Mouse (Mus musculus) kidney, adult 2 months (tissue): ENCODE results near the gene Bin2. TPM values are rescaled to one million over a fixed set of nuclear protein-coding genes. Genes with fewer than 3 reads are reported as not detected.
A peak's percentile ranks its signal among the peaks of the same experiment; 100 is the strongest.

Experiments used
- DNase-seq: peaks from one replicate; pipeline ENCODE4 v3.0.0; 2021
- H3K27ac ChIP-seq: fragments of 200-500 bp; 2 replicates; pipeline ENCODE4 v1.5.1; 2012; ENCODE audit warnings: low read depth, low read length, control low read depth, inconsistent platforms; ENCODE audit not compliant: insufficient read depth
- H3K27me3 ChIP-seq: fragments of 200-500 bp; replicated peaks from 2 replicates; pipeline ENCODE4 v1.6.1; 2012; ENCODE audit warnings: mild to moderate bottlenecking, moderate library complexity, low read length, inconsistent platforms; ENCODE audit not compliant: control insufficient read depth, insufficient read depth
- H3K36me3 ChIP-seq: fragments of 200-500 bp; 2 replicates; pipeline ENCODE4 v1.6.1; 2012; ENCODE audit warnings: mild to moderate bottlenecking, moderate library complexity, low read length, inconsistent platforms; ENCODE audit not compliant: control insufficient read depth, insufficient read depth
- H3K4me1 ChIP-seq: fragments of 200-500 bp; 2 replicates; pipeline ENCODE4 v1.6.1; 2011; ENCODE audit warnings: low read length; ENCODE audit not compliant: control insufficient read depth, insufficient read depth
- H3K4me3 ChIP-seq: fragments of 200-500 bp; 2 replicates; pipeline ENCODE4 v1.5.1; 2011; ENCODE audit warnings: mild to moderate bottlenecking, low read depth, low read length, control low read depth; ENCODE audit not compliant: insufficient read depth
- CTCF ChIP-seq: fragments of 200-500 bp; conservative IDR thresholded peaks from 2 replicates; pipeline ENCODE4 v1.5.1; 2011; ENCODE audit warnings: low read depth, mild to moderate bottlenecking, control low read depth, low read length, moderate library complexity, mixed read lengths; ENCODE audit not compliant: insufficient read depth, insufficient read length
- POLR2A ChIP-seq: fragments of 200-500 bp; IDR thresholded peaks from one replicate; pipeline ENCODE4 v1.6.1; 2011; ENCODE audit warnings: low read depth, low read length, control low read depth
- WGBS: fragments of 180-500 bp; shearing (Covaris S2); methylation state at CpG from one replicate; pipeline ENCODE4 v1.1.7; 2018; 5-methylcytosine and 5-hydroxymethylcytosine counted together
- polyA plus RNA-seq: library from polyadenylated mRNA; depleted of rRNA; stranded (reverse); fragments of >200 nt; gene quantifications from 2 replicates; pipeline ENCODE4 v1.2.3, GENCODE M21; 2012; rRNA removed

Gene Bin2
- polyA plus RNA-seq, 1 experiment, result 4.7 TPM

DNA sequence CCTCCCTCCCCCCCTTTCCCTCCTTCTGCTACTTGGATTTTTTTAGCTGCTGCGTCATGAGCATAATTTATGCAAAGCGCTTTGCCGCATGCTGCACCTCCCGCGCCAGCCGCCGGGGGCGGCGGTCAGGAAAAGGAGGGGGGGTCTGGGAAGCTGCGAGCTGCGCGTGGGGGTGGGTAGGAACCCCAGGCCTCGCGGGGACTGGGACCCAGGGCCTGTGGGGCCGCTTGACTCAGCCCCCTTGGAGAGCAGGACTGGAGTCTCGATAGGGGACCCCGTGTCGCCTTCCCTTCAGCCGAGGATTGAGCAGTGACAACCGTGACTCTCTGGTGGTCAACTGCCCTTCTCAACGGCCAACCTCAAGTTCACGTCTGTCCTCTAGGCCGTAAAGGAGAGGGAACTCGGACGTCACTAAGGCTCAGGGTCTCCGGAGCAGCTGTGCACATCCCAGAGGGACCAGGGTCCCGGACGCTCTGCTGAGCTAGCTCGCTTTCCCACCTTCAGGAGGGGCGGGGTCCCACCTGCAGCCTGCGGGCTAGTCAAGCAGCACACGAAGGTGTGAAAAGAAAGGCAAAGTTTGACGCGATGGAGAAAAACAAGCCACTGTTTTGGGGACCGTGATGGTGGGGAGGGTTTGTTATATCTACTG lies 69.2 kb downstream of the Bin2 start:
- peak overlapping the region; percentile 67 for H3K4me3 ChIP-seq
- 4% methylated on average over 35 of the region's 35 CpGs for WGBS
- TF ChIP-seq POLR2A (no peak), CTCF (peak; percentile 49; the same call in 1 of the 2 replicates)
- peak overlapping the region; percentile 96 for H3K27ac ChIP-seq
- H3K27me3 ChIP-seq, result no peaks in the 10 kb centered on the region
- peak; percentile 89 for DNase-seq
- H3K4me1 ChIP-seq, result peaks cover 24% of the 10 kb centered on the region
- H3K36me3 ChIP-seq, result no peaks in the 10 kb centered on the region

DNA sequence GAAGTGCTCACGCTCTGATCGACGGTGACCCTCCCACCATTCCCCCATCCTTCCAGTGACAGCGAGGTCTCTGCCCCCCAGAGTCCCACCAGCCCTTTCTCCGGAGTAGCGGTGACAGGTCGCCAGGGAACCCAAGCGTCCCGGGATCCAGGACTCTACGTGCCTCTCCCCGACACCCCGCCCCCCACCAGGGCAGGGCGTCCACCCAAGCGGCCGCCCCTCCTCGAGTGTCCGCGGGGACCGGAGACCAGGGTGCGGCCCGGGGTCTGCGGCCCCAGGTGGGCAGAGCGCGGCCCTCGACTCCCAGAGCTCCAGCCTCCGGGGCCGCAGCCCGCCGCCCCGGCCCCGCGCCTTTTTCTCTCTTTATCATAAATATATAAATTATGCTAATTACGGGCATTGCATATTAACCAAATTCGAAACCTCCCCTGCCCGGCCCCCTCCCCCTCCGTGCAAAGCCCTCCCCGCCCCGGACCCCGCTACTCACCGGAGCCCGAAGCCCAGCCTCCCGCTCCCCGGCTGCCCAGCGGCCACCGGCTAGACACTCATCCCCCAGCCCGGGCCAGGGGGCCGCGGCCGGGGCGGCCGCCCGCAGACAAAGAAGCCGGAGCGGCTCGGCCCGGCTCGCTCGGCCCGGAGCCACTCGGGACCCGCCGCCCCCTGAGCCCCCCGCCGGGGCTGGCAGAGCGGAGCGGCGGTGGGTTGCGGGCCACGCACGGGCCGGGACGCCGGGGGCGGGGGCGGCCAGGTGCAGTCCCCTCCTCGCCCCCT lies 69.9 kb downstream of the Bin2 start, which contains the start of gene Pou6f1:
Gene Pou6f1 (minus strand): TSS at position 709 of the 771 bp plus-strand sequence.
- peak; percentile 78 for DNase-seq
- WGBS, result 1% methylated on average over 62 of the region's 76 CpGs
- TF ChIP-seq POLR2A, result no peak
- TF ChIP-seq CTCF, result no peak
- Histone ChIP-seq H3K36me3 (no peaks in the 10 kb centered on the region), H3K27me3 (no peaks in the 10 kb centered on the region), H3K27ac (peak within 1 kb of the TSS; percentile 96), H3K4me3 (peak within 1 kb of the TSS; percentile 67), H3K4me1 (peaks cover 24% of the 10 kb centered on the region)

DNA sequence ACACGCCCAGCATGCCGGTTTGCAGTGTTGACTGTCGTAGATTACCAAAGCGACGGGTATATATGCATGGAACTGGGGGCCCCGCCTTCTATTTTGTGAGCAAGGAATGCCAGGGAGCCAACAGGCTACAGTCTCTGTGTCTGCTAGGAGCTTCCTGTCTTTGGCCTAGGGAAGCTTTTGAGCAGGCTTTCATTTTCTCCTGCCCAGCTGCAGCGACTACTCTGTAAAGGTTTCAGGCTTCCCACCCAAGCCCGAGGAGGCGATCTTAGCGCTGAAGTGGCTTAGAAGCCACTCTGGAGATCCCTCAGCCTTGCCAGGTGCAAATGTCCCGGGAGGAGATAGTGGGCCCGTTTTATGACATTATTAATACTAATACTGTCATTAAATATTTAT lies 70.5 kb downstream of the Bin2 start:
- Histone ChIP-seq H3K4me3 (peak overlapping the region; percentile 67), H3K27ac (peak overlapping the region; percentile 88), H3K4me1 (peaks cover 24% of the 10 kb centered on the region), H3K27me3 (no peaks in the 10 kb centered on the region), H3K36me3 (no peaks in the 10 kb centered on the region)
- 1% methylated on average over 12 of the region's 12 CpGs for WGBS
- peak; percentile 74 for DNase-seq
- TF ChIP-seq POLR2A, result no peak
- TF ChIP-seq CTCF, result no peak

DNA sequence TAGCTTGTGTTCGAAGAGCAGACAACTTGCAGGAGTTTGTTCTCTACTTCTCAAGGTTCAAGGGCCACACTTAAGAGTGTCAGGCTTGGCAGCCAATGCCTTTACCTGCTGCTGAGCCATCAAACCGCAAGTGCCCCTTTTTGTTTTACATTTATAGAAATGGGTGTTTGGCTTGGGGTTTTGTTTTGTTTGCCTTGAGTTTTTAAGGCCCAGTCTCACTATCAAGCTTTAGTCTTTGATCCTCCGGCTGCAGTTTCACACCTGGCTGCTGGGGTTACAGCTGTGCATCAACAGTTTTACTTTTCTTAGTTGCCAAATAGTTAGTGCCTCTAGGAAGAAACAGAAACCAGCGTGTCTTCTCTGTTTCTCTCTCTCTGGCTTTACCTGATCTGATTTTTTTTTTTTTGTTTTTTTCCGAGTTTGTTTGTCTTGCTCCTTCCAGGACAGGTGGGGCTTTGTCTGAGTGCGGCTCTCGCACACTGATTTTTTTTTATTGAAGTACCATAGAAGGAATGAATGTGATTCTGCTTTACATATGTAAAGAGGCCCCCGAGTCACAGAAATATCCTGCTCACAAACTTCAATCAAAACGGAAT lies 71.0 kb downstream of the Bin2 start:
- Histone ChIP-seq H3K4me1 (peaks cover 20% of the 10 kb centered on the region), H3K27me3 (no peaks in the 10 kb centered on the region), H3K4me3 (peak overlapping the region; percentile 67), H3K36me3 (no peaks in the 10 kb centered on the region), H3K27ac (peak overlapping the region; percentile 88)
- 25% methylated on average over 9 of the region's 9 CpGs for WGBS
- TF ChIP-seq CTCF (no peak), POLR2A (no peak)
- peak; percentile 66 for DNase-seq

DNA sequence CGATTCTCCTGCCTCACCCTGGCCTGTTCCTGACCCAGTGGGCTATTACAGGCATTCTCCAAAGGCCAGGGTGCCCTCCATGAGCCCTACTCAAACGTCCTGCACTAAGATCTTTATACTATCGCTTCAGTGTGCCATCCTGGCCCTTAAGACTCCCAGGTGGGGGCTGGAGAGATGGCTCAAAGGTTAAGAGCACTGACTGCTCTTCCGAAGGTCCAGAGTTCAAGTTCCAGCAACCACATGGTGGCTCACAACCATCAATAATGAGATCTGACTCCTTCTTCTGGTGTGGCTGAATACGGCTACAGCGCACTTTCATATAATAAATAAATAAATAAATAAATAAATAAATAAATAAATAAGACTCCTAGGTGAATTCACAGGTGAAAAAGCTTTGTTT lies 76.5 kb downstream of the Bin2 start:
- no peak overlapping the region for H3K4me3 ChIP-seq
- TF ChIP-seq CTCF (no peak), POLR2A (no peak)
- peak; percentile 68 for DNase-seq
- WGBS, result 57% methylated on average over 6 of the region's 6 CpGs
- no peaks in the 10 kb centered on the region for H3K27me3 ChIP-seq
- H3K27ac ChIP-seq, result peak overlapping the region; percentile 81
- H3K36me3 ChIP-seq, result no peaks in the 10 kb centered on the region
- peaks cover 15% of the 10 kb centered on the region for H3K4me1 ChIP-seq

Other genes with a start within 250 kb of the Bin2 start
- gene Gm5475, start 247.4 kb downstream of the Bin2 start, polyA plus RNA-seq, result 1.2 TPM in 2 replicates
- 97.1 and 109 TPM in 2 replicates for gene Slc11a2, start 244.5 kb downstream of the Bin2 start, polyA plus RNA-seq
- gene Letmd1, start 200.5 kb downstream of the Bin2 start, polyA plus RNA-seq, result 79.0 and 79.8 TPM in 2 replicates
- gene Csrnp2, start 174.1 kb downstream of the Bin2 start, polyA plus RNA-seq, result 2.6 and 2.7 TPM in 2 replicates
- gene Tfcp2, start 117.5 kb downstream of the Bin2 start, polyA plus RNA-seq, result 18.7 and 20.6 TPM in 2 replicates
- gene Pou6f1, start 69.6 kb downstream of the Bin2 start, polyA plus RNA-seq, result 28.5 and 30.4 TPM in 2 replicates
- 578 and 812 TPM in 2 replicates for gene Dazap2, start 54.2 kb downstream of the Bin2 start, polyA plus RNA-seq
- gene Smagp, start 32.6 kb downstream of the Bin2 start, polyA plus RNA-seq, result 160 and 163 TPM in 2 replicates
- 418 and 456 TPM in 2 replicates for gene Cela1, start 18.4 kb upstream of the Bin2 start, polyA plus RNA-seq
- gene Galnt6, start 59.8 kb upstream of the Bin2 start, polyA plus RNA-seq, result 0.24 and 1.2 TPM in 2 replicates
- 5.9 TPM in 2 replicates for gene Slc4a8, start 92.2 kb upstream of the Bin2 start, polyA plus RNA-seq
- 0.45 TPM in 2 replicates for gene Scn8a, start 200.3 kb upstream of the Bin2 start, polyA plus RNA-seq